In the genomic region with DNA sequence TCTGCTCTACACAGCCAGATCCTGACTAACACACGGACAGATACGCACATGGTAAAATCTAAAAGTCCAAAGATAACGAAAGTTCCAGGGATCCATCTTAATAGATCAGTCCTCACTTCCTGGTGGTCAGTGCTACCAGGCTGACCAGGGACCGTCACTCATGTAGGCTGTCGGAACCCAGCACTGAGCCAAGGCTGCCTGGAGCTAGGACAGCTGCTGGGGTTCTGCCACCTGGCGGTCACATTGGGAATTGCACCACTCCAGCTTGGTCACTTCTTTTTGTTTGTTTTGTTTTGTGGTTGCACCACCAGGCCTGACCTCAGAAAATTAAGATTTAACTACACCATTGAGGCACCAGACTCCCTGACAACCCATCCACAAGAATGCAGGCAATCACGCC, we compare ENCODE assay signal across 7 mouse cellular contexts. TPM values are rescaled to one million over a fixed set of nuclear protein-coding genes. Genes with fewer than 3 reads are reported as not detected.
DNase-seq lines count a peak whose midpoint lies in the region; ATAC-seq and TF ChIP-seq lines count a peak whose summit lies in the region.

No protein-coding gene starts in this region.

- in situ Hi-C loops in Patski (cut with MboI; ENCODE audit: low pct_unique_long_range_greater_than_20kb): loop anchor here (5.0 to 25.0 kb wide), 4 partner anchors 180 to 590 kb away; no protein-coding TSS in a partner anchor

- DNase-seq in neural tube, embryonic 10.5 days (ENCODE audit: extremely low spot score, low spot score): peak; percentile 74
- no peak for DNase-seq in Patski (ENCODE audit: low read depth, low spot score)
- DNase-seq in cerebellum, adult 8-10 months: peak; percentile 67
- DNase-seq in liver, embryonic 14.5 days (ENCODE audit: low read depth in 3 of 3, low spot score in 3 of 3): no peak
- peak; percentile 47 to 57 for DNase-seq in right cerebral cortex, adult 2 months (ENCODE audit: low spot score in 2 of 2)

- CTCF ChIA-PET in Patski (lab: Charles Lee): interaction anchor here (0.8 to 4.1 kb wide), 6 partner anchors 10 to 346 kb away, joined by 3 to 31 read pairs (median 4); no protein-coding TSS in a partner anchor

- peaks cover 6% of the 10 kb centered on the region; the same call in 1 of the 2 replicates for H3K4me1 ChIP-seq in neural tube, embryonic 15.5 days
- no peaks in the 10 kb centered on the region for H3K4me1 ChIP-seq in liver, embryonic 14.5 days (replicated peaks; ENCODE audit: control insufficient read depth in 2 of 2, insufficient read depth in 2 of 2, low read length in 1 of 2)

- POLR2A ChIA-PET in Patski (lab: Charles Lee): no interaction called here

- no peaks in the 10 kb centered on the region for H3K36me3 ChIP-seq in neural tube, embryonic 15.5 days
- H3K36me3 ChIP-seq in liver, embryonic 14.5 days (replicated peaks; ENCODE audit: control insufficient read depth, insufficient read depth, low read depth): no peaks in the 10 kb centered on the region

- H3K9me3 ChIP-seq in neural tube, embryonic 15.5 days (replicated peaks): no peaks in the 10 kb centered on the region
- H3K9me3 ChIP-seq in liver, embryonic 14.5 days (ENCODE audit: control insufficient read depth, low read length): no peaks in the 10 kb centered on the region

- TF ChIP-seq CTCF in Patski (IDR thresholded peaks at IDR 0.05): no peak
- peak; percentile 99 for TF ChIP-seq CTCF in liver, embryonic 14.5 days (IDR thresholded peaks at IDR 0.05; ENCODE audit: low read depth)

- 47% methylated on average over 7 of the region's 7 CpGs for WGBS in neural tube, embryonic 15.5 days
- WGBS in liver, embryonic 14.5 days (ENCODE audit: insufficient replicate concordance): 34% methylated on average over 7 of the region's 7 CpGs

- peaks cover 15% of the 10 kb centered on the region; the same call in 1 of the 2 replicates for H3K27me3 ChIP-seq in neural tube, embryonic 15.5 days (replicated peaks)
- no peaks in the 10 kb centered on the region for H3K27me3 ChIP-seq in Patski
- no peaks in the 10 kb centered on the region for H3K27me3 ChIP-seq in liver, embryonic 14.5 days (ENCODE audit: control insufficient read depth, insufficient read depth, low read length)

- no peak overlapping the region for H3K27ac ChIP-seq in neural tube, embryonic 15.5 days (replicated peaks)
- no peak overlapping the region for H3K27ac ChIP-seq in liver, embryonic 14.5 days

- H3K9ac ChIP-seq in neural tube, embryonic 15.5 days (replicated peaks): no peak overlapping the region
- H3K9ac ChIP-seq in liver, embryonic 14.5 days (replicated peaks): no peak overlapping the region

- no peak for TF ChIP-seq EP300 in liver, embryonic 14.5 days (IDR thresholded peaks at IDR 0.05; ENCODE audit: low read depth)

- H3K4me2 ChIP-seq in neural tube, embryonic 15.5 days: no peak overlapping the region
- no peak overlapping the region for H3K4me2 ChIP-seq in liver, embryonic 14.5 days (ENCODE audit: low read depth)

- no peak overlapping the region for H3K4me3 ChIP-seq in neural tube, embryonic 15.5 days (replicated peaks)
- H3K4me3 ChIP-seq in liver, embryonic 14.5 days (ENCODE audit: insufficient read depth in 1 of 2, low read depth in 2 of 2, low read length in 2 of 2): no peak overlapping the region

- ATAC-seq in neural tube, embryonic 15.5 days (ENCODE audit: low FRiP score): no peak
- ATAC-seq in Patski: peak; percentile 11
- peak; percentile 48 for ATAC-seq in granulocyte monocyte progenitor cell, adult 5-6 weeks (replicated peaks; ENCODE audit: poor library complexity, severe bottlenecking)
- no peak for ATAC-seq in liver, embryonic 14.5 days (ENCODE audit: insufficient read depth)

RNA-seq across cellular contexts. Expression of a gene that starts 14.6 kb away (rescaled TPM):
- 22.4 and 68.9 TPM in 2 replicates for polyA plus RNA-seq in neural tube, embryonic 15.5 days (2015; fragmentation: Nextera tagmentation; extraction: Ambion mirVana)
- 63.2 TPM for polyA plus RNA-seq in Patski (2021)
- 17.7 and 22.8 TPM in 2 replicates for total RNA-seq in granulocyte monocyte progenitor cell, adult 5-6 weeks (2014; fragmentation: Nextera tagmentation)
- total RNA-seq in granulocyte monocyte progenitor cell, adult 5-6 weeks (2017): 11.3 and 23.5 TPM in 2 replicates
- 61.6 and 72.2 TPM in 2 replicates for polyA plus RNA-seq in liver, embryonic 14.5 days (2012; rRNA removed)
- 58.6 and 63.1 TPM in 2 replicates for polyA plus RNA-seq in liver, embryonic 14.5 days (2014; fragmentation: Nextera tagmentation; extraction: Ambion mirVana)

Comparison
In these comparisons a context has a peak if more than half of its experiments do, and no peak if none do; other contexts are left out.
1. DNase-seq: peak in neural tube, embryonic 10.5 days (single experiment), cerebellum, adult 8-10 months (single experiment) and right cerebral cortex, adult 2 months (2 of 2); none in Patski (single experiment) and liver, embryonic 14.5 days (0 of 3).
2. ATAC-seq: peak in Patski (single experiment) and granulocyte monocyte progenitor cell, adult 5-6 weeks (single experiment); none in neural tube, embryonic 15.5 days (single experiment) and liver, embryonic 14.5 days (single experiment).